In genomic region chr2:52609486-52609885, GRCm38 (mm10) we compare ENCODE assay signal across 18 mouse cellular contexts.
DNase-seq lines count a peak whose midpoint lies in the region; TF ChIP-seq lines count a peak whose summit lies in the region.
"Had no signal": no experiment of that assay in that cellular context is flagged by ENCODE, and none has a peak within 500 bp of the region (broad histone marks: within the 10 kb centered on the region; RNA-seq: fewer than 3 reads in every experiment).

No protein-coding gene starts in this region.

- no peak overlapping the region for H3K27ac ChIP-seq in heart, embryonic 10.5 days
- no peak overlapping the region for H3K27ac ChIP-seq in ES-Bruce4 (ENCODE audit: insufficient read depth, low read length)

- no peak overlapping the region for H3K9ac ChIP-seq in ES-Bruce4 (ENCODE audit: low read depth, poor library complexity, severe bottlenecking)

- no peaks in the 10 kb centered on the region for H3K9me3 ChIP-seq in heart, embryonic 10.5 days
- H3K9me3 ChIP-seq in ES-Bruce4 (replicated peaks; ENCODE audit: control insufficient read depth, insufficient read depth, low read length, poor library complexity, severe bottlenecking) = no peaks in the 10 kb centered on the region
- H3K9me3 ChIP-seq: G1E had no signal

- peak; percentile 81; the same call in 1 of the 2 replicates for TF ChIP-seq EP300 in ES-Bruce4 (IDR thresholded peaks at IDR 0.05; ENCODE audit: insufficient read depth, low read depth, low read length)

- 68% methylated on average over 1 of the region's 1 CpGs for WGBS in heart, embryonic 10.5 days

- H3K4me1 ChIP-seq in heart, embryonic 10.5 days = no peaks in the 10 kb centered on the region
- peaks cover 2% of the 10 kb centered on the region for H3K4me1 ChIP-seq in ES-Bruce4 (ENCODE audit: control insufficient read depth, insufficient read depth, low read length)

- TF ChIP-seq POLR2A in ES-Bruce4 (IDR thresholded peaks at IDR 0.05; ENCODE audit: insufficient read depth, low read length) = no peak

- no peak overlapping the region for H3K4me3 ChIP-seq in heart, embryonic 10.5 days
- H3K4me3 ChIP-seq in ES-Bruce4 (ENCODE audit: low read depth, low read length) = no peak overlapping the region

- no peak for TF ChIP-seq CTCF in ES-Bruce4 (IDR thresholded peaks at IDR 0.05; ENCODE audit: low read depth, low read length)

- no peaks in the 10 kb centered on the region for H3K27me3 ChIP-seq in heart, embryonic 10.5 days (ENCODE audit: insufficient read depth, poor library complexity, severe bottlenecking)
- no peaks in the 10 kb centered on the region for H3K27me3 ChIP-seq in ES-Bruce4 (ENCODE audit: control insufficient read depth, insufficient read depth, low read length, poor library complexity, severe bottlenecking)
- H3K27me3 ChIP-seq: CH12.LX, Patski had no signal

- peak; percentile 64 for DNase-seq in heart, adult 11 months
- DNase-seq in heart, embryonic 10.5 days (ENCODE audit: low spot score) = no peak
- no peak for DNase-seq in thymus, postnatal 4 days
- DNase-seq: adrenal gland, adult 2 months; adrenal gland, adult 8-10 months; adrenal gland, postnatal 10 days; adrenal gland, postnatal 14 days; adrenal gland, postnatal 25 days; adrenal gland, postnatal 36 days; B cell, adult 2 months; cerebellum, adult 11 months; cerebellum, adult 11-12 months; cerebellum, adult 18-20 months; cerebellum, adult 2 months had no signal

- H3K36me3 ChIP-seq in heart, embryonic 10.5 days = no peaks in the 10 kb centered on the region
- no peaks in the 10 kb centered on the region for H3K36me3 ChIP-seq in ES-Bruce4 (ENCODE audit: control insufficient read depth, insufficient read depth, low read length, poor library complexity, severe bottlenecking)
- H3K36me3 ChIP-seq: G1E had no signal
